ENCODE assay signal across 8 mouse cellular contexts in the genomic region with DNA sequence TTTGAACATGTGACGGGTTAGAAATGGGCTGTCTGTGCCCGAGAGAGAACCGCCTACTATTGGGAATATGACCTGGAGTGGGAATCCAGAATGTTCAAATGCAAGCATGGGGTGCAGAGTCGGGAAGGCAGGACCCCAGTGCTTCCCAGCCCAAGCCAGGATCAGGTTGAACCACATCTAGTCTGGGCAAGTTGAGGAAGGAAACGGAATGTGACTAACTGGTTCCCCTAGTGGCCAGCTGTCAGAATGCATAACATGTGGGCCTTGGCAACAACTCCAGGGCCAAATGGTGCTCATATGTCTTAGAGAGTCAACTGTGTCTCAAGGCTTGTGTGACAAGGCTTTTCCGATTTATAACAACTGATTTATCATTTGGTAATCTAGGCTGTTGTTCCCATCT.
DNase-seq lines count a peak whose midpoint lies in the region; ATAC-seq and TF ChIP-seq lines count a peak whose summit lies in the region.

No protein-coding gene starts in this region.

- no peaks in the 10 kb centered on the region for H3K4me1 ChIP-seq in limb, embryonic 14.5 days (ENCODE audit: control insufficient read depth, insufficient read depth, low read length)

- WGBS in limb, embryonic 14.5 days = 66% methylated on average over 6 of the region's 6 CpGs

- H3K4me2 ChIP-seq in limb, embryonic 14.5 days (replicated peaks; ENCODE audit: low read depth, low read length, severe bottlenecking) = no peak overlapping the region

- intact Hi-C loops in left cerebral cortex, postnatal 14 days (cut with DNase I) = loop anchor here (5.0 kb wide), 1 partner anchor 83 kb away; no protein-coding TSS in a partner anchor

- ATAC-seq in cerebellum, adult (ENCODE audit: insufficient number of reproducible peaks, low FRiP score, low TSS enrichment) = no peak
- ATAC-seq in limb, embryonic 14.5 days (ENCODE audit: low FRiP score, low read depth) = no peak

- no peaks in the 10 kb centered on the region for H3K9me3 ChIP-seq in limb, embryonic 14.5 days (ENCODE audit: control insufficient read depth, low read length)

- no peak overlapping the region for H3K27ac ChIP-seq in limb, embryonic 14.5 days (replicated peaks; ENCODE audit: low read depth, low read length)

- no peak for TF ChIP-seq POLR2A in limb, embryonic 14.5 days (IDR thresholded peaks at IDR 0.05; ENCODE audit: borderline replicate concordance, extremely low read depth, insufficient read depth, insufficient read length)

- peak; percentile 9 for DNase-seq in cerebellum, adult 11 months
- DNase-seq in left cerebral cortex, postnatal 14 days (ENCODE audit: low spot score in 2 of 2) = peak; percentile 50 to 54
- DNase-seq in left cerebral cortex, adult 8-10 months (ENCODE audit: low spot score in 2 of 2) = no peak
- DNase-seq in R1 (ENCODE audit: low read depth, low spot score) = peak; percentile 86
- DNase-seq in embryo, embryonic 11 days = peak; percentile 63
- DNase-seq in limb, embryonic 14.5 days (ENCODE audit: low spot score) = peak; percentile 44
- peak; percentile 68 for DNase-seq in thymus, postnatal 0 days (ENCODE audit: low spot score)

- H3K36me3 ChIP-seq in limb, embryonic 14.5 days (ENCODE audit: control insufficient read depth, insufficient read depth, low read length) = no peaks in the 10 kb centered on the region

- H3K27me3 ChIP-seq in limb, embryonic 14.5 days (ENCODE audit: control insufficient read depth, insufficient read depth, low read length) = no peaks in the 10 kb centered on the region

- no peak overlapping the region for H3K4me3 ChIP-seq in limb, embryonic 14.5 days (replicated peaks; ENCODE audit: low read length)

- H3K9ac ChIP-seq in limb, embryonic 14.5 days (ENCODE audit: low read depth, low read length, severe bottlenecking) = no peak overlapping the region

Comparison
In these comparisons a context has a peak if more than half of its experiments do, and no peak if none do; other contexts are left out.
1. DNase-seq: peak in cerebellum, adult 11 months (single experiment), left cerebral cortex, postnatal 14 days (2 of 2), R1 (single experiment), embryo, embryonic 11 days (single experiment), limb, embryonic 14.5 days (single experiment) and thymus, postnatal 0 days (single experiment); none in left cerebral cortex, adult 8-10 months (0 of 2).